Mouse (Mus musculus) midbrain, embryonic 14.5 days (tissue): ENCODE data around the gene A430078G23Rik. TPM values are rescaled to one million over a fixed set of nuclear protein-coding genes. Genes with fewer than 3 reads are reported as not detected.

Experiments used
- ATAC-seq: fragments of 200-750 bp; cut with Nextera tagmentation; 2 replicates; pipeline ENCODE4 v1.8.0; 2017; ENCODE audit warnings: moderate number of reproducible peaks, moderate library complexity; ENCODE audit not compliant: low FRiP score, low TSS enrichment
- DNase-seq: peaks from one replicate; pipeline ENCODE4 v3.0.0-alpha.2; 2015
- H3K27ac ChIP-seq: fragments of 300-500 bp; sonication (generic); replicated peaks from 2 replicates; pipeline ENCODE4 v1.5.1; 2014; ENCODE audit warnings: mild to moderate bottlenecking, low read depth, low read length, moderate library complexity
- H3K27me3 ChIP-seq: fragments of 300-500 bp; sonication (generic); 2 replicates; pipeline ENCODE4 v1.6.1; 2014; ENCODE audit warnings: low read length, control low read depth, mixed read lengths; ENCODE audit not compliant: control insufficient read depth, insufficient read depth
- H3K36me3 ChIP-seq: fragments of 300-500 bp; sonication (generic); 2 replicates; pipeline ENCODE4 v1.6.1; 2014; ENCODE audit warnings: low read length, control low read depth; ENCODE audit not compliant: control insufficient read depth, insufficient read depth
- H3K4me1 ChIP-seq: fragments of 300-500 bp; sonication (generic); 2 replicates; pipeline ENCODE4 v1.6.1; 2014; ENCODE audit warnings: mild to moderate bottlenecking, antibody characterized with exemption, low read length, control low read depth; ENCODE audit not compliant: control insufficient read depth, insufficient read depth
- H3K4me2 ChIP-seq: fragments of 300-500 bp; sonication (generic); 2 replicates; pipeline ENCODE4 v1.6.1; 2014; ENCODE audit warnings: mild to moderate bottlenecking, low read length, moderate library complexity
- H3K4me3 ChIP-seq: fragments of 300-500 bp; sonication (generic); replicated peaks from 2 replicates; pipeline ENCODE4 v1.5.1; 2014; ENCODE audit warnings: low read depth, low read length
- H3K9ac ChIP-seq: fragments of 300-500 bp; sonication (generic); replicated peaks from 2 replicates; pipeline ENCODE4 v1.6.1; 2014; ENCODE audit warnings: mild to moderate bottlenecking, low read length, moderate library complexity
- H3K9me3 ChIP-seq: fragments of 300-500 bp; sonication (generic); 2 replicates; pipeline ENCODE4 v1.6.1; 2016; ENCODE audit warnings: low read length, control low read depth, mixed read lengths; ENCODE audit not compliant: control insufficient read depth
- WGBS: fragments of 180-500 bp; shearing (Covaris S2); extraction: QIAGEN DNeasy Blood & Tissue Kit; methylation state at CpG from one replicate; pipeline ENCODE4 v1.1.7; 2014; 5-methylcytosine and 5-hydroxymethylcytosine counted together
- polyA plus RNA-seq: library from polyadenylated mRNA; unstranded; fragments of >200 nt; fragmentation: Nextera tagmentation; extraction: Ambion mirVana; gene quantifications from 2 replicates; pipeline ENCODE4 v1.2.1, GENCODE M21; 2014

A430078G23Rik gene
- polyA plus RNA-seq, 1 experiment from 2014 or later = not detected

DNA sequence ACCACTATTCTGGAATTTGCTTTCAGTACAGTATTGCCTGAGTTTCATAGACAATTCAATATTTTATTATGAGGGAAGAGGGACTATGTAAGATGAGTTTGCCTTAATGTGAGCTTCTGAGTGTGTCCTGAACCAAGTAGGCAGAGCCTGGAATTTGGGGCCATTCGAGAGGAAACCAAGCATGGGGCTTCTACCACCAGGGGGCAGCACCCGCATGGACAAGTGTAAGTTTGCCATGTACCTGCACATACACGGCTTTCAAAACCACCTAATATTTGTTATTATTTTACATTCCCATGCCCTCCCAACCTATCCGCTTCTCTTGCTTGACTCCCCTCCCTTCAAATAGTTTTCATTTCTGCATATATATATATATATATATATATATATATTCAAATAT lies 4.8 kb downstream of the A430078G23Rik start:
- H3K27me3 ChIP-seq = no peaks in the 10 kb centered on the region
- no peak; the same call in 1 of the 2 replicates for ATAC-seq
- H3K4me2 ChIP-seq = no peak overlapping the region
- no peaks in the 10 kb centered on the region for H3K36me3 ChIP-seq
- H3K4me1 ChIP-seq = no peaks in the 10 kb centered on the region
- no peaks in the 10 kb centered on the region for H3K9me3 ChIP-seq
- no peak overlapping the region for H3K9ac ChIP-seq
- H3K27ac ChIP-seq = no peak overlapping the region
- H3K4me3 ChIP-seq = no peak overlapping the region
- peak; percentile 91 for DNase-seq
- 10% methylated on average over 4 of the region's 4 CpGs for WGBS

DNA sequence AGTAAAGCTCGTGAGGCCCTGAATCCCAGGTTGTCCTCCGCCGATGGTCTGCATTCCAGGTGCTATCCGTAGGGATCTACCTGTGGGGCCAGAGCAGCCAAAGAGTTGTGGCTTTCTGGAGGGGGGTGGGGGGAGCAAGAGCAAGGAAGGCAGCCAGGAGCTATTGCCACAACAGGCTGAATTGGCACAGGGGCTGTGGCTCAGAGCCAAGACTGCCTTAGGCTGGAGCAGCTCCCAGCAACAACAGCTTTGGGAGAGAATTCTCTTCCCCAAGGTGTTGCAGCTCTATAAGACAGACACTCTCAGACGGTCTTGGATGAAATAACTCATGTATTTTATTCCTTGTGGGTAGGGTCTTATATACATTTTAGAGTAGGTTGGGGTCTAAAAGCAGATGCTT lies 13.9 kb downstream of the A430078G23Rik start:
- 89% methylated on average over 5 of the region's 5 CpGs for WGBS
- no peak overlapping the region for H3K9ac ChIP-seq
- H3K4me2 ChIP-seq = no peak overlapping the region
- no peaks in the 10 kb centered on the region for H3K9me3 ChIP-seq
- no peak overlapping the region for H3K4me3 ChIP-seq
- H3K36me3 ChIP-seq = no peaks in the 10 kb centered on the region
- H3K27ac ChIP-seq = no peak overlapping the region
- DNase-seq (peak; percentile 24), ATAC-seq (no peak)
- H3K4me1 ChIP-seq = no peaks in the 10 kb centered on the region
- no peaks in the 10 kb centered on the region for H3K27me3 ChIP-seq

DNA sequence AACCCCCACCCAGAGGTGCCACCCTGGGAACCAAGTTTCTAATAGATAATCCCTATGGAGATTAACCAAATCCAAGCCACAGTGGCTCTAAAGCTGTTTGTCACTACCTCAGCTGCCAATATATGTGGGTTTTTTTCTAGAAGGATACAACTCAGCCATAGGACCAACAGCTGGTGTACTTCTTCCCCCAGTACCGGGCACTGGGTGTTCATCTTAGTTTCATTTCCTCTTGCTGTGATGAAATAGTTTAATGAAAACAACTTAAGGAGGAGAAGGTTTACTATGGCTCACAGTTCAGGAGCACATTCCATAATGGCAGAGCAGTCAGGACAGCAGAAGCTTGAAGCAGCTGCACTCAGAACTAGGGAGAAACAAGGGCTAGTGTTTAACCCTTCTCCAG lies 14.9 kb downstream of the A430078G23Rik start:
- Histone ChIP-seq H3K9me3 (no peaks in the 10 kb centered on the region), H3K4me1 (no peaks in the 10 kb centered on the region), H3K4me2 (no peak overlapping the region), H3K9ac (no peak overlapping the region), H3K27ac (no peak overlapping the region), H3K27me3 (no peaks in the 10 kb centered on the region), H3K36me3 (no peaks in the 10 kb centered on the region), H3K4me3 (no peak overlapping the region)
- ATAC-seq (no peak), DNase-seq (no peak)
- 88% methylated on average over 1 of the region's 1 CpGs for WGBS

DNA sequence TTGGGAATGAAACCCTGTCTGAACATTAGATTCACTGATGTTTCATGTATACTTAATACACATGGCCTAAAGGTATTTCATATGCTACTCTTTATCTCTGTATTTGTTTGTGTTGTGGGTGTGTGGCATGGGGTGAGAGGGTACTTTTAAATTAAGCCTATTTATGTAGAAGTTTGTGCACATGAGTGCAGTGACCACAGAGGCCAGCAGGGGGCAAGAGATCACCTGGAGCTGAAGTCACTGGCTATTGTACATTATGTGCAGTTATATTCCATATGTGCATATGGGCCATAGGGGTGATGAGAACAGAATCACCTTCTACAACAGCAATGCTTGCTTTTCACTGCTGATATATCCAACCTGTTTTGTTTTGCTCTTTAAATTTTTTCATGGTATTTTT lies 22.5 kb downstream of the A430078G23Rik start:
- Histone ChIP-seq H3K9ac (no peak overlapping the region), H3K9me3 (no peaks in the 10 kb centered on the region), H3K27me3 (no peaks in the 10 kb centered on the region), H3K27ac (no peak overlapping the region), H3K4me2 (no peak overlapping the region), H3K4me3 (no peak overlapping the region), H3K4me1 (no peaks in the 10 kb centered on the region), H3K36me3 (no peaks in the 10 kb centered on the region)
- ATAC-seq (no peak), DNase-seq (no peak)

DNA sequence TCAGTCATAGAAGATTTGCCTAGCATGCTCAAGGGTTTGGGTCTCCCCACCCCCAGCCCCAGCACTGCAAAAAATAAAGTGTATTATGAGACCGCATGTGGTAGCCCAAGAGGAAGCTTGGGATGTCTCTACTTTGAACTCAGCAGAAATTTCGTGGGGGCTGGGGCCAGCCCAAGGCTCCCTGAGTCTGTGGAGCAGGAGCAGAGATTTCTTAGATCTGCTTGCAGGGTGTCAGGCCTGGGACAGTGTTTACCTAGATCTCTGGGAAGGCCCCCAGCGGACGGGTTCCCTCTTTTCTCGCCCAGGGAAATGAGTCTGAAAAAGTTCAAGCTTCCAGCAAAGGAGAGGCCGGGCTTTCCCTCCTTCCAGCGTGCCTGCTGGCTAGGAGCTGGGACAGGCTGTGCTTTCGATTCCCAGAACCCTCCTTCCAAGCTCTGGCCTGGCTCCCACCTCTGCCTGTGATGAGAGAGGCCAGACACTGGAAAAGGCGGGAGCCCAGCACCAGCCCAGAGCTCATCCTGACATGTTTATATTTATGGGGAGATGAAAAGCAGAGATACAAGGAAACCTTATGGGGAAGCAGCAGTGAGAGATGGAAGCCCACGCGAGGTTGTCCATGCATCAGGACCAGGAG lies 23.5 kb downstream of the A430078G23Rik start:
- H3K9me3 ChIP-seq = no peaks in the 10 kb centered on the region
- H3K4me1 ChIP-seq = no peaks in the 10 kb centered on the region
- no peaks in the 10 kb centered on the region for H3K36me3 ChIP-seq
- WGBS = 76% methylated on average over 11 of the region's 11 CpGs
- no peak for ATAC-seq
- H3K4me2 ChIP-seq = no peak overlapping the region
- DNase-seq = no peak
- H3K27me3 ChIP-seq = no peaks in the 10 kb centered on the region
- no peak overlapping the region for H3K4me3 ChIP-seq
- H3K27ac ChIP-seq = no peak overlapping the region
- H3K9ac ChIP-seq = no peak overlapping the region; the same call in 1 of the 2 replicates

DNA sequence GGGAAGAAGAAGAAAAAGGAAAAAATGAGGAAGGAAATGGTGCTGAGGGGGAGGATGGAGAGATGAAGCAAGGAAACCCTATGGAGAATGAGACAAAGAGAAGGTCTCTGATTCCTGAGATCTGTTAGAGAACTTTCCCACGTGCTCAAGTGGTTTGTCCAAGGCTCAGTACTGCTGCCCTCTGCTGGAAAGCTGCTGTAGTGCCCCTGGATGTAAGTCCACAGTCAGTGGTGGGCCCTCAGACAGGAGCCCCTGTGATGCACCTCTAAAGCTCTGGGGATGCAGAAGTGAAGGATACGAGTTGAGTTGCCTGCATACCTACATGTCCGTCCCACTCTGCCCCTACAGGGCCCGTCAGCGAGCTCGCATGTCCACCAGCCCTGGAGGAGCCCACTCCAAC lies 34.1 kb downstream of the A430078G23Rik start:
- H3K4me1 ChIP-seq = no peaks in the 10 kb centered on the region
- no peak for ATAC-seq

DNA sequence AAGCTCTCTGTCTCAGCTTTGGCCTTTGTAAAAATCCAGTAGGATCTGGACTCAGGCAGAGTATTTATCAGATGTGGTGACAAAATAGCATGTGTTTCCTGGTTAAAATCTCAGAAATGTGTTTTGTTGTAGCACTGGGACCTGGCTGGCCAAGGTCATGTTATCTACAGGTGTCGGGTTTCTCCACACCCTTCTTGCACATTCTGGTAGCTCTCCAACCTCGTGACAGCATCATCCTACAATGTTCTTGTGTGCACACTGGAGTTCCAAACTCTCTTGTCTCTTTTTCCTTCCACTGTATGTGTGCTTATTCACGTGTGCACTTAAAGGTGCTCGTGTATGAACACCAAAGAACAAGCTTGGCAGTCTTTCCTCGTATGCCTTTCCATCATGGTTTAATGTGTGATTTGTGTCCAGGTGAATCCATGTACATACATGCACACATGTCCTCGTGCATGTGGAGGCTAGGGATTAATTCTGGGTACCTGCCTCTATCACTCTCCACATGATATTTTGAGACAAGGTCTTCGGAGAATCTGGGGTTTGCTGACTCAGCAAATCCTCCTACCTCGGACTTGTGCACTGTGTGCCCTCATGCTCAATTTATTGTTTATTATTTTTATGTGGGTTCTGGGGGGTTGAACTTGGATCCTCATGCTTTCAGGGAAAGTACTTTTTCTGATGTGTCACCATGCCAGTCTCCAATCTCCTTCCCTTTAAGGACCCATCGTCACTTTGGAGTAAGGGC lies 35.5 kb downstream of the A430078G23Rik start:
- H3K36me3 ChIP-seq = no peaks in the 10 kb centered on the region
- no peaks in the 10 kb centered on the region for H3K9me3 ChIP-seq
- DNase-seq (no peak), ATAC-seq (no peak)
- no peak overlapping the region for H3K27ac ChIP-seq
- peaks cover 8% of the 10 kb centered on the region for H3K4me1 ChIP-seq
- H3K9ac ChIP-seq = no peak overlapping the region
- H3K27me3 ChIP-seq = no peaks in the 10 kb centered on the region
- H3K4me3 ChIP-seq = no peak overlapping the region
- H3K4me2 ChIP-seq = no peak overlapping the region
- 75% methylated on average over 9 of the region's 9 CpGs for WGBS

More for the DNA sequence above, 34.1 kb downstream of the A430078G23Rik start:
- H3K4me3 ChIP-seq = no peak overlapping the region
- 47% methylated on average over 6 of the region's 6 CpGs for WGBS
- H3K27me3 ChIP-seq = no peaks in the 10 kb centered on the region
- H3K9me3 ChIP-seq = no peaks in the 10 kb centered on the region
- no peak overlapping the region for H3K4me2 ChIP-seq
- H3K36me3 ChIP-seq = no peaks in the 10 kb centered on the region
- peak; percentile 71 for DNase-seq
- no peak overlapping the region for H3K27ac ChIP-seq
- H3K9ac ChIP-seq = no peak overlapping the region

DNA sequence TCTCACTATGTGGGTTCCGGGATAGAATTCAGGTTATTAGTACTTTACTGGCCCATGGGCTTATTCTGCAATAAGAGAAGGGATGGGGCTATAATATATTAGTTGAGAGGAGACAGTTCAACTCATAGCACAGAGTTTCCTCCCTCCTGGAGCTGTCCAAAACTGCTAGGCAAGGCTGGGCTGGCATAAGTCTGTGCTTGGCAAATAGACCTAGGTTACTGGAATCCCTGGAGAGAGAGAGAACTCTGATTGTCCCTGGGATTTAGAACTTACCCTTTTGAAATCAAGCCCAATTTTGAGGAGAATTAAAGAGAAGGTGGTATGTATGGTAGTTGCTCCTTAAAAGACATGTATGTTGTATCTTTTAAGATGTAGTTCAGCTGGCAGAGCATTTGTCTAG lies 36.3 kb downstream of the A430078G23Rik start:
- Histone ChIP-seq H3K36me3 (no peaks in the 10 kb centered on the region), H3K27me3 (no peaks in the 10 kb centered on the region), H3K4me3 (no peak overlapping the region), H3K27ac (no peak overlapping the region), H3K4me1 (peaks cover 13% of the 10 kb centered on the region), H3K9me3 (no peaks in the 10 kb centered on the region), H3K4me2 (no peak overlapping the region), H3K9ac (no peak overlapping the region)
- no peak for DNase-seq
- 92% methylated on average over 1 of the region's 1 CpGs for WGBS
- no peak for ATAC-seq

DNA sequence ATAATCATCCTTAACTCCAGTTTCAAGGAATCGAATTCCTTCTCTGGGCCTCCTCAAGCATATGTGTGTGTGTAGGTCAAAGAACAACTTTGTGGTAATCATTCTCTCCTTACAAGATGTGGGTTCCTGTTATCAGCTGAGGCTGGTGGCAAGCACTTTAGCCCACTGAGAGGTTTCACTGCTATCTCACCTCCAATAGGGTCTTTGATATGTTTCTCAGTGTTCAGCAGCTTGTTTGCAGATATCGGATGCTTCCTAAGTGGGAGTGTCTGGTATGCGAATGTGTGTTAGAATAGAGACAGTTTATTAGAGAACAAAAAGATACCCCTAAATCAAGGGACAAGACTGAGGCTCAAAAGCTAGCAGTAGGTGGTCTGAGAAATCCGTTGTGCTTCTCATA lies 39.1 kb downstream of the A430078G23Rik start:
- Histone ChIP-seq H3K27me3 (no peaks in the 10 kb centered on the region), H3K9me3 (no peaks in the 10 kb centered on the region), H3K4me1 (peaks cover 22% of the 10 kb centered on the region), H3K4me2 (peak overlapping the region; percentile 82), H3K4me3 (peak overlapping the region; percentile 77), H3K9ac (peak overlapping the region; percentile 81), H3K27ac (no peak overlapping the region), H3K36me3 (no peaks in the 10 kb centered on the region)
- DNase-seq = no peak
- 53% methylated on average over 4 of the region's 4 CpGs for WGBS
- ATAC-seq = no peak
